Mouse (Mus musculus) megakaryocyte, embryonic 14.5 days (primary cell): ENCODE results near the gene Aldh3b3.

Source experiments
- FLI1 ChIP-seq: IDR thresholded peaks from 2 replicates; pipeline ENCODE4 v1.6.1; 2012; ENCODE audit warnings: low read length, inconsistent platforms, mixed read lengths
- GATA1 ChIP-seq: IDR thresholded peaks from 3 replicates; pipeline ENCODE4 v1.6.1; 2012; ENCODE audit warnings: mixed read lengths, low read length, inconsistent platforms, borderline replicate concordance

DNA sequence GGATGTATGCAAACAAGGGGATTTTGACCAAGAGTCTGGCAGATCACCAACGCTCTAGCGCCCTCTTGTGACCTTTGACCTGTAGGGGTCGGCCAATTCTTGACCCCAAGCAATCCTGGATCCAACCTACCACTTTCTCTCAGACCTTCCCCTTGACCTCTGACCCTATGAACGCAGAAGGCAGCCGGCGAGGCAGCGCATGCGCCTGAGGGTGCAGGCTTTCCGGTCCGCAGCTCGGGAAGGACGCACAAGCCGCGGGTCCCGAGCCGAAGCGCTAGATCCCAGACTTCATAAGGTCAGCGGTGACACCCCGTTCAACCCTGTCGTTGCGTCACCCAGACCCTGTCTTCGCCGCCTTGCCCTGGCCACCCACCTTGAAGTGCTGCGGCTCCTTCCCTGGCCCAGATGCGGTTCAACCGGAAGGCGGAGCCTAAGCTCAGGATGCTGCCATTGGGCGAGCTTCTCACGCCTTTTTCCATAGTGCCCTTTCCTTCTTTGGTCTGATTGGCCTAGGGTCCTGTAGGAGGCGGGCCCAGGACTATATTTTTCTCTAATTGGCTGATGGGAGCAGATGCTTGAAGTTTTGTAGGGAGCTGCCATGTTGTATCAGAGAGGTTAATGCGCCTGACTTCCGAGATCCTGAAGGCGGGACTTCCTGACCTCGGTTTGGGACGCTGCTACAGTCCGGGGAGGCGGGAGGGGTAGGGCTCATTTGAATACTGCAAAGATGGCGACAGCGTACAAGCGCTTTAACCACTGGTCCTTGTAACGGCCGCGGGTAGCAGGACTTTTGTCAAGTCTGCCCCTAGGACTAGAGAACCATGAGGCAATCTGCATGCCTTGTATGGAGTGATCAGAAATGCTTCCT lies 45.9 kb upstream of the Aldh3b3 start, which contains the start of gene Ndufs8:
- TF ChIP-seq GATA1: no peak
- TF ChIP-seq FLI1: no peak
